18 mouse cellular contexts compared by ENCODE assay signal in genomic region chr1:184881211-184881610, GRCm38 (mm10). TPM values are rescaled to one million over a fixed set of nuclear protein-coding genes. Genes with fewer than 3 reads are reported as not detected.
A peak's percentile ranks its signal among the peaks of the same experiment; 100 is the strongest.
DNase-seq lines count a peak whose midpoint lies in the region; ATAC-seq and TF ChIP-seq lines count a peak whose summit lies in the region.
"Had no signal": no experiment of that assay in that cellular context is flagged by ENCODE, and none has a peak within 500 bp of the region (broad histone marks: within the 10 kb centered on the region; RNA-seq: fewer than 3 reads in every experiment).

No protein-coding gene starts in this region.

- TF ChIP-seq CTCF in lung, adult 2 months (IDR thresholded peaks at IDR 0.05; ENCODE audit: insufficient read depth, low read length) = no peak
- no peak for TF ChIP-seq CTCF in liver, postnatal 0 days (IDR thresholded peaks at IDR 0.05; ENCODE audit: low read depth)

- H3K4me3 ChIP-seq in heart, embryonic 14.5 days (ENCODE audit: control insufficient read depth in 1 of 2, insufficient read depth in 1 of 2, low read depth in 1 of 2, low read length in 2 of 2) = peak overlapping the region in 1 of 2 experiments; percentile 57; a peak in 1 of 4 replicates
- H3K4me3 ChIP-seq in lung, adult 2 months (replicated peaks; ENCODE audit: extremely low read depth, low read depth, low read length) = peak overlapping the region; percentile 49
- H3K4me3 ChIP-seq in intestine, embryonic 15.5 days (replicated peaks) = no peak overlapping the region
- H3K4me3 ChIP-seq in liver, postnatal 0 days (ENCODE audit: low read depth, low read length) = peak overlapping the region; percentile 60
- H3K4me3 ChIP-seq: myocyte had no signal

- peaks cover 0 to 7% of the 10 kb centered on the region in 2 experiments; a peak in 3 of 4 replicates for H3K4me1 ChIP-seq in heart, embryonic 14.5 days (ENCODE audit: control insufficient read depth in 2 of 2, insufficient read depth in 2 of 2, low read length in 2 of 2)
- no peaks in the 10 kb centered on the region; the same call in 1 of the 2 replicates for H3K4me1 ChIP-seq in lung, adult 2 months (ENCODE audit: control insufficient read depth, insufficient read depth, low read length)
- H3K4me1 ChIP-seq in intestine, embryonic 15.5 days (replicated peaks) = peaks cover 13% of the 10 kb centered on the region
- peaks cover 16% of the 10 kb centered on the region for H3K4me1 ChIP-seq in liver, postnatal 0 days (ENCODE audit: insufficient read depth)

- no peak for TF ChIP-seq POLR2A in lung, adult 2 months (IDR thresholded peaks at IDR 0.05; ENCODE audit: borderline replicate concordance, extremely low read depth, low read depth, low read length)

- peaks cover 32% of the 10 kb centered on the region for H3K27me3 ChIP-seq in heart, embryonic 14.5 days (ENCODE audit: control insufficient read depth, insufficient read depth, low read length)
- H3K27me3 ChIP-seq in intestine, embryonic 15.5 days (replicated peaks) = peaks cover 21% of the 10 kb centered on the region
- peaks cover 24% of the 10 kb centered on the region for H3K27me3 ChIP-seq in liver, postnatal 0 days (ENCODE audit: insufficient read depth, low read length)
- H3K27me3 ChIP-seq: Patski had no signal

- WGBS in heart, embryonic 14.5 days = 81% methylated on average over 5 of the region's 5 CpGs
- WGBS in lung, adult 2 months = 63% methylated on average over 5 of the region's 5 CpGs
- WGBS in intestine, embryonic 15.5 days = 86% methylated on average over 5 of the region's 5 CpGs
- 73% methylated on average over 5 of the region's 5 CpGs for WGBS in liver, postnatal 0 days (ENCODE audit: insufficient replicate concordance)

- DNase-seq in heart, postnatal 14 days = no peak
- DNase-seq in lung, adult 2 months = no peak
- DNase-seq in lung, postnatal 4 days = no peak
- DNase-seq in liver, postnatal 0 days = no peak
- DNase-seq in embryo, embryonic 11 days = no peak
- DNase-seq: adrenal gland, adult 2 months; gastrocnemius, postnatal 36 days; lung, adult 18-20 months; right cerebral cortex, adult 18-20 months; thymus, postnatal 4 days had no signal

- TF ChIP-seq EP300 in liver, postnatal 0 days (IDR thresholded peaks at IDR 0.05; ENCODE audit: low read depth) = no peak

- H3K36me3 ChIP-seq in heart, embryonic 14.5 days (ENCODE audit: control insufficient read depth, insufficient read depth, low read length) = no peaks in the 10 kb centered on the region
- H3K36me3 ChIP-seq in intestine, embryonic 15.5 days = no peaks in the 10 kb centered on the region
- no peaks in the 10 kb centered on the region for H3K36me3 ChIP-seq in liver, postnatal 0 days (replicated peaks; ENCODE audit: insufficient read depth, low read length)
- H3K36me3 ChIP-seq: forebrain, embryonic 15.5 days had no signal

- no peak overlapping the region for H3K9ac ChIP-seq in heart, embryonic 14.5 days (ENCODE audit: low read length)
- no peak overlapping the region for H3K9ac ChIP-seq in intestine, embryonic 15.5 days
- H3K9ac ChIP-seq in liver, postnatal 0 days (replicated peaks) = peak overlapping the region; percentile 75
- H3K9ac ChIP-seq: forebrain, embryonic 15.5 days had no signal

- H3K27ac ChIP-seq in heart, embryonic 14.5 days (replicated peaks in 1 of 2; ENCODE audit: control insufficient read depth in 1 of 2, insufficient read depth in 1 of 2, low read depth in 2 of 2, low read length in 2 of 2) = no peak overlapping the region
- H3K27ac ChIP-seq in intestine, embryonic 15.5 days = no peak overlapping the region
- H3K27ac ChIP-seq in liver, postnatal 0 days (ENCODE audit: low read depth) = peak overlapping the region; percentile 85
- H3K27ac ChIP-seq: forebrain, embryonic 15.5 days had no signal

- ATAC-seq in heart, embryonic 14.5 days (ENCODE audit: insufficient number of reproducible peaks, insufficient read depth, low FRiP score, low read depth) = no peak
- no peak for ATAC-seq in intestine, embryonic 15.5 days
- no peak for ATAC-seq in liver, postnatal 0 days
- no peak for ATAC-seq in megakaryocyte progenitor cell, adult 5-6 weeks (replicated peaks; ENCODE audit: poor library complexity)
- ATAC-seq: CD4-positive, CD25-positive, alpha-beta regulatory T cell, adult 4 months; forebrain, embryonic 15.5 days; Patski had no signal

- intact Hi-C loops in heart, postnatal 14 days (cut with DNase I) = no loop called here

- no peaks in the 10 kb centered on the region for H3K9me3 ChIP-seq in heart, embryonic 14.5 days (ENCODE audit: control insufficient read depth, low read length)
- H3K9me3 ChIP-seq in intestine, embryonic 15.5 days = no peaks in the 10 kb centered on the region
- no peaks in the 10 kb centered on the region for H3K9me3 ChIP-seq in liver, postnatal 0 days (ENCODE audit: low read length)
- H3K9me3 ChIP-seq: forebrain, embryonic 15.5 days had no signal

- H3K4me2 ChIP-seq in heart, embryonic 14.5 days (ENCODE audit: low read length) = peak overlapping the region; percentile 90
- H3K4me2 ChIP-seq in intestine, embryonic 15.5 days (replicated peaks) = peak overlapping the region; percentile 85
- peak overlapping the region; percentile 57 for H3K4me2 ChIP-seq in liver, postnatal 0 days (ENCODE audit: low read depth, low read length)
- H3K4me2 ChIP-seq: forebrain, embryonic 15.5 days had no signal

RNA-seq across cellular contexts. Expression of gene C130074G19Rik, which starts 1.8 kb away (rescaled TPM):
- 1.3 and 1.5 TPM in 2 replicates for polyA plus RNA-seq in heart, embryonic 14.5 days (2014; fragmentation: Nextera tagmentation; extraction: Ambion mirVana)
- total RNA-seq in heart, postnatal 14 days (2021) = 10 to 100 TPM; 24.1 to 30.3 TPM
- polyA plus RNA-seq in lung, adult 2 months (2012; rRNA removed) = 23.9 and 31.7 TPM in 2 replicates
- 2.3 and 2.7 TPM in 2 replicates for polyA plus RNA-seq in intestine, embryonic 15.5 days (2015; fragmentation: Nextera tagmentation; extraction: Ambion mirVana)
- 5.6 and 6.5 TPM in 2 replicates for polyA plus RNA-seq in liver, postnatal 0 days (2015; fragmentation: Nextera tagmentation; extraction: Ambion mirVana)
- not detected in 2 replicates for total RNA-seq in megakaryocyte progenitor cell, adult 5-6 weeks (2015)
- not detected in 2 replicates for total RNA-seq in megakaryocyte progenitor cell, adult 5-6 weeks (2017)
- total RNA-seq: common myeloid progenitor, adult 5-6 weeks had no signal
- polyA plus RNA-seq: CD4-positive, CD25-positive, alpha-beta regulatory T cell, adult 4 months had no signal

RNA-seq across cellular contexts. Expression of gene Marc2, which starts 35.0 kb away (rescaled TPM):
- polyA plus RNA-seq in heart, embryonic 14.5 days (2014; fragmentation: Nextera tagmentation; extraction: Ambion mirVana) = 144 and 148 TPM in 2 replicates
- 100 to 1,000 TPM; 121 to 126 TPM for total RNA-seq in heart, postnatal 14 days (2021)
- polyA plus RNA-seq in lung, adult 2 months (2012; rRNA removed) = 73.3 and 79.9 TPM in 2 replicates
- polyA plus RNA-seq in intestine, embryonic 15.5 days (2015; fragmentation: Nextera tagmentation; extraction: Ambion mirVana) = 361 and 402 TPM in 2 replicates
- 608 and 698 TPM in 2 replicates for polyA plus RNA-seq in liver, postnatal 0 days (2015; fragmentation: Nextera tagmentation; extraction: Ambion mirVana)
- 217 and 227 TPM in 2 replicates for total RNA-seq in megakaryocyte progenitor cell, adult 5-6 weeks (2015)
- 65.4 and 72.7 TPM in 2 replicates for total RNA-seq in megakaryocyte progenitor cell, adult 5-6 weeks (2017)
